Mouse (Mus musculus): ENCODE data around the gene Igtp. TPM values are rescaled to one million over a fixed set of nuclear protein-coding genes. Genes with fewer than 3 reads are reported as not detected.

Gene Igtp
- total and polyA plus RNA-seq, 3 experiments = 70.3 to 143 (median 107) TPM

- TF ChIP-seq ZMIZ1 (IDR thresholded peaks at IDR 0.05; ENCODE audit: low read depth, low read length) (peak; percentile 96), E2F4 (IDR thresholded peaks at IDR 0.05; ENCODE audit: insufficient replicate concordance, low read depth, low read length) (no peak), RAD21 (IDR thresholded peaks at IDR 0.05; ENCODE audit: low read depth, low read length) (no peak), BHLHE40 (IDR thresholded peaks at IDR 0.05; ENCODE audit: low read depth, low read length) (peak; percentile 56), ZNF384 (IDR thresholded peaks at IDR 0.05; ENCODE audit: low read depth, low read length) (no peak), TCF12 (IDR thresholded peaks at IDR 0.05; ENCODE audit: low read depth, low read length) (peak; percentile 91), ZKSCAN1 (IDR thresholded peaks at IDR 0.05; ENCODE audit: borderline replicate concordance, low read depth, low read length) (no peak), MAZ (IDR thresholded peaks at IDR 0.05; ENCODE audit: low read depth, low read length) (peak; percentile 49; the same call in 1 of the 2 replicates), TBP (conservative IDR thresholded peaks at IDR 0.05; ENCODE audit: low read depth, low read length) (peak; percentile 77), USF1 (IDR thresholded peaks at IDR 0.05; ENCODE audit: low read depth, low read length) (peak; percentile 31), USF2 (conservative IDR thresholded peaks at IDR 0.05; ENCODE audit: low read depth, low read length) (no peak), UBTF (IDR thresholded peaks at IDR 0.05; ENCODE audit: low read depth, low read length) (peak; percentile 75), SIN3A (IDR thresholded peaks at IDR 0.05; ENCODE audit: low read length) (peak; percentile 97), HCFC1 (IDR thresholded peaks at IDR 0.05; ENCODE audit: low read depth, low read length) (peak; percentile 77), PAX5 (IDR thresholded peaks at IDR 0.05; ENCODE audit: low read length) (no peak), IRF4 (IDR thresholded peaks at IDR 0.05; ENCODE audit: low read depth, low read length) (peak; percentile 61), NELFE (IDR thresholded peaks at IDR 0.05; ENCODE audit: low read depth, low read length) (peak; percentile 97), JUND (conservative IDR thresholded peaks at IDR 0.05; ENCODE audit: low read depth, low read length) (no peak), RCOR1 (conservative IDR thresholded peaks at IDR 0.05; ENCODE audit: low read depth, low read length) (no peak), MEF2A (IDR thresholded peaks at IDR 0.05; ENCODE audit: borderline replicate concordance, low read depth, low read length) (peak; percentile 60), CTCF (conservative IDR thresholded peaks at IDR 0.05 in 1 of 2, IDR thresholded peaks at IDR 0.05 in 1 of 2; ENCODE audit: low read depth in 2 of 2, low read length in 2 of 2) (peak in 1 of 2 experiments; percentile 18; a peak in 2 of 4 replicates)
These were observed 31.0 kb upstream of the Igtp start, which contains the start of gene Gemin5 (continued) for GRCm38 (mm10) chr11:58168167-58168915.

DNA sequence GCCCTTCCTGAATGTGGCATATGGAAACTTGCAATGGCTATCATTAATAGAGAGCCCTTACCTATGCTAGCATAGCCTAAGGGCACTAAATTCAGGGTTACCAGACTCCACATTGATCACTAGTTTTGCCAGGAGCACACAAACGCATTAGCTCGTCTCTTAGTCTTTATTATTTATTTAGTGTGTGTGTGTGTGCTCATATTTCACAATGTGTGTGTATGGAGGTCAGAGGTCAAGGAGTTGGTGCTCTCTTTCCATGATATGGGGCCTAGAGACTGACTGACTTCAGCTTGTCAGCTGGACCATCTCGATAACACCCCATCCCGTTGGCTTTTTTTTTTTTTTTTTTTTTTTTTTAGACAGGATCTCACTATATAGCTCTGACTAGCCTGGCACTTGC, 29.7 kb upstream of the Igtp start:
- in situ Hi-C loops (cut with MboI; ENCODE audit: low pct_ligation_motif_present, low pct_unique_long_range_greater_than_20kb, low sequenced_read_pairs) = no loop called here
- Histone ChIP-seq H3K9ac (ENCODE audit: insufficient read depth, low read depth) (no peak overlapping the region), H3K27ac (ENCODE audit: insufficient read depth, low read depth) (no peak overlapping the region), H3K79me2 (replicated peaks; ENCODE audit: control insufficient read depth, extremely low read depth, insufficient read depth, poor library complexity, severe bottlenecking) (peaks cover 37% of the 10 kb centered on the region), H3K27me3 (replicated peaks) (no peaks in the 10 kb centered on the region), H3K4me2 (ENCODE audit: insufficient read depth, low read depth, poor library complexity, severe bottlenecking) (no peak overlapping the region), H3K4me1 (ENCODE audit: control insufficient read depth in 1 of 2, insufficient read depth in 2 of 2) (peaks cover 0 to 29% of the 10 kb centered on the region in 2 experiments; a peak in 2 of 4 replicates), H3K9me3 (replicated peaks; ENCODE audit: low read length) (peaks cover 12% of the 10 kb centered on the region), H3K36me3 (replicated peaks in 1 of 2; ENCODE audit: control insufficient read depth in 1 of 2, insufficient read depth in 1 of 2, low read length in 1 of 2) (peaks cover 31 to 41% of the 10 kb centered on the region in 2 experiments), H3K4me3 (replicated peaks in 1 of 3; ENCODE audit: low read depth in 2 of 3, low read length in 2 of 3, poor library complexity in 1 of 3) (no peak overlapping the region)
- dilution Hi-C loops (cut with MboI; ENCODE audit: extremely low pct_ligation_motif_present, extremely low pct_unique_long_range_greater_than_20kb, low sequenced_read_pairs) = no loop called here
- peak; percentile 63 for TF ChIP-seq ZNF384 (IDR thresholded peaks at IDR 0.05; ENCODE audit: low read depth, low read length)
- TF ChIP-seq PAX5 (IDR thresholded peaks at IDR 0.05; ENCODE audit: low read length) = no peak
- no peak for DNase-seq (ENCODE audit: extremely low read depth)

All from CH12.LX (cell line).